Mouse (Mus musculus) common myeloid progenitor, adult 5-6 weeks (primary cell): ENCODE results near the gene Ormdl3. TPM values are rescaled to one million over a fixed set of nuclear protein-coding genes. Genes with fewer than 3 reads are reported as not detected.

ENCODE experiments used
- ATAC-seq: replicated peaks from 2 replicates; pipeline ENCODE4 v1.8.0; 2016; ENCODE audit warnings: low read depth, mild to moderate bottlenecking, moderate TSS enrichment, inconsistent platforms; ENCODE audit not compliant: poor library complexity, severe bottlenecking
- total RNA-seq: library from RNA; stranded (forward); fragments of 200-1000, 187-1606 nt; gene quantifications from 2 replicates; pipeline ENCODE4 v1.2.3, GENCODE M21; 2017

The Ormdl3 gene
- total RNA-seq, 1 experiment from 2014 or later: 19.2 TPM

- no peak for ATAC-seq
Observed at GRCm38 (mm10) chr11:98590548-98591445, 3.6 kb upstream of the Ormdl3 start.

GRCm38 (mm10) chr11:98589306-98589705 lies 2.1 kb upstream of the Ormdl3 start:
- ATAC-seq: no peak

DNA sequence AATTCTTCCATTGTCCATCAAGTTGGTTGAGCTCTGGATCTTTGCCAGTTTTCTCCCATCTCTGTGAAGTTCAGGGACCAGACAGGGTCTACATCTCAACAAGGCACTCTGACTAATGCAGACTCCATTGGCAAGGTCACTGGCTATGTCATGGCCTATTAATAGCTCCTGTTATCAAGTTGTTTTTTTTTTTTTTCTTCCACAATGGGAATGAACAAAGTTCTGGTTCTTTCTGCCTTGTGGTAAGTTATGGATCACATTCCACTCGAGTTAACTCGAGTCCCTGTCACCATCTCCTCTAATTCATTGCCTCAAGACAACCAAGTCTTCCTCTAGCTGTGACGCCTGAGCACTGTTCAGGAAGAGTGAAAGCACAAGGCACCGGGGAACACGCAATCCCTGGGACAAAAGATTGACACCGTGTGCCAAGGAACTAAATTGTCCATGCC lies 1.7 kb upstream of the Ormdl3 start:
- ATAC-seq: no peak

GRCm38 (mm10) chr11:98587684-98588546 lies 747 bp upstream of the Ormdl3 start:
- peak; percentile 65 for ATAC-seq

DNA sequence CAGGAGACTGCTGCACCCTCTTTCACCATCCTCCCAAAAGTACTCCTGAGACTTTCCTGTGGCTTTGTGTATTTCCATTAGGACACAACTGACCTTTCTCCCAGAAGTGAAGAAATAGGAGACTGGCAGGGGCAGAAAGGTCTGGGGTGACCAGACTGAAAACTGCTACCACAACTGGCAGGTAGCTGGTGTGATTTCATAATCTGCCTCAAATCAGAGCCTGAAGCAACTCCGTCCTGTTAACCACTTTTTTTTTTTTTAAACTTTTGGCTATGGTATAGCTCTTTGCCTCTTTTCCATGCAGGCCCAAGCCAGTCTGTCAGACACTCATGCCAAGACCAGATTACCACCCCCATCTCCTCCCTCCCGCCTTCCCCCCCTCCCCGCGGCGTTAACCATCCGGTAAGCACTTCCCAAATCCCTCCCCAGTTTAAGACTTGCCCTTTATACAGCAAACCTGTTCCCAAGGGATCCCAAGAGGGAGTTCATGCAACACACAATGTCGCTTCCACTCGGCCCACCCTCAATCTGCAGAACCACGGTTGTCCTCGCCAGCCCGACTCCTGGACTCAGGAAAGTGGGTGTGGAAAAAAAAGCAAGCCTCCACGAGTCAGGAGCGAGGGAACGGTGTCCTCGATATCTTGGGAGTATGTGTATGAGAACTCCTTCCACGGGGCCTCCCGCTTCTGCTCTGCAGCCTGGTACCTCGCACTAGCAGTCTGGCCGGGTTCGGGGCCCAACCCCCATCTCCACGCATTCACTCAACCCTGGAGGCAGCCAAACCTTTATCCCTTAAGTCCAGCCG lies 879 bp downstream of the Ormdl3 start:
- no peak for ATAC-seq

DNA sequence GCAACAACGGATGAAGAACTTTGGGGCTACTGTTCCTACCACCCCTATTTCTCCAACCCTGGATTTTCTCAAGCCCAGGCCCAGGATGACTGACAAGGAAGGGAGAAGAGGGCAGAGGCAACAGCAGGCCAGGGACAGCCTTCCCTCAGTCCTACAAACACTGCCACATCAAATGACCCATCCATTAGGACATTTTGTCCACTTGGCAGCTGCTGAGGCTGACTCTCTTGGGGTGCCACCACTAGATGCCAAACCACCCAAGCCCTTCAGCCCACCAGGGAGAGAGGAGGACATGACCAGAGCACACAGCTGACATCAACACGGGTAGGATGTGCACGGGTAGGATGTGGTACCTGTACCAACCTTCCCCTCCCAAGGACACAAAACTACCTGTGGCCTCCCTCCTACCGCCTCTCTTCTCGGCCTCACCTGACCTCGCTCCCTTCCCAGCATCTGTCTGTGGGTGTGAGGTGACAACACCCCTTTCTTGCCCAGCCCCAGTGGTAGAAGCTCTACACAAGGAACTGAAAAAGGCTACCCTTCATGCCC lies 2.5 kb downstream of the Ormdl3 start:
- no peak for ATAC-seq

DNA sequence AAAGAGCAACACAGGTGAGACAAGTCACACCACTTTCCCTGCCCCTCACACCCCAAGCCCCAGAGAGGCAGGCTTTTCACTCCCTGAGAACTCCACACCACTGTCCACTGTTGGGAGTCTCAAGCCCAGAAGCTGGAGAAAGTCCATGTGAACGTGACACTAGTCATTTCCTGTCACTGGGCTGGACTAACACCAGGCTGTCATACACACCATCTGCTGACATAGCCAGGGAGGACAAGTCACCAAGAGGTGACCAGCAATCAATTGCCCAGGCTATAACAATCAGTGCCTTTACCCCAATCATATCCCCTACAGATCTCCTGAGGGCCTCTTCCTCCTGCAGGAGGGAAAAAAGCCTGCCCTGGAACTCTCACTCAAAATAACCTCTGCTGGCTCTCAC lies 3.0 kb downstream of the Ormdl3 start:
- ATAC-seq: no peak

DNA sequence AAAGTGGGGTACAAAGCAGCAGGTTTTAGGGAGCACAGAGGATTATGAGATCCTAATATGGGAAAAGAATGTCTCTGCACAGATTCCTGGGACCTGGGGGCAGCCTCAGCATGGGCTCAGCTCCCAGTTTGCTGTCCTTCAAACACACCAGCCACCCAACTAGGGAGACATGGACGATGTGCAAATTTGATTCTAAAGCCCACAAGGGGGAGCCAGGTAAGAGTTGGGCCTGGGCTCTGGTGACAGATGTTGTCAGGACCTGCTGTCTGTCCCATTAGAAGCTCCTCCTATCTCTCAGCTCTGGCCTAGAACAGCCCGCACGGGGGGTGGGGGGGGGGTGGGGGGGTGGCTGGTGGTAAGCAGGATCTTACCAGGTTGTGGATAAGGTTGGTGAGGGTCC lies 3.6 kb downstream of the Ormdl3 start:
- no peak for ATAC-seq

DNA sequence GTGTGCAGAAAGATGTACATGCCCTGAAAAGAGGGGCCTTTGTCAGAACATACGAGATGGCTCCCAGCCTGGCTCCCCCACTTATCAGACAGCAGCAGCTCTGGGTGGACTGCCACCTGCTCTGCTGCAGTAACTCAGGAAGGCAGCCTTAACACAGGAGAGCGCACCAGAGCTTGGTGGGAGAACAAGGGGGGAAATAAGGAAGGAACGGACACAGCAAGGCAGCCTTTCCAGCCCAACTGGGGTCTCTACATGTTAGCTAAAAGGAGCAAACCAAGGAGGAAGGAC lies 4.0 kb downstream of the Ormdl3 start:
- ATAC-seq: no peak

DNA sequence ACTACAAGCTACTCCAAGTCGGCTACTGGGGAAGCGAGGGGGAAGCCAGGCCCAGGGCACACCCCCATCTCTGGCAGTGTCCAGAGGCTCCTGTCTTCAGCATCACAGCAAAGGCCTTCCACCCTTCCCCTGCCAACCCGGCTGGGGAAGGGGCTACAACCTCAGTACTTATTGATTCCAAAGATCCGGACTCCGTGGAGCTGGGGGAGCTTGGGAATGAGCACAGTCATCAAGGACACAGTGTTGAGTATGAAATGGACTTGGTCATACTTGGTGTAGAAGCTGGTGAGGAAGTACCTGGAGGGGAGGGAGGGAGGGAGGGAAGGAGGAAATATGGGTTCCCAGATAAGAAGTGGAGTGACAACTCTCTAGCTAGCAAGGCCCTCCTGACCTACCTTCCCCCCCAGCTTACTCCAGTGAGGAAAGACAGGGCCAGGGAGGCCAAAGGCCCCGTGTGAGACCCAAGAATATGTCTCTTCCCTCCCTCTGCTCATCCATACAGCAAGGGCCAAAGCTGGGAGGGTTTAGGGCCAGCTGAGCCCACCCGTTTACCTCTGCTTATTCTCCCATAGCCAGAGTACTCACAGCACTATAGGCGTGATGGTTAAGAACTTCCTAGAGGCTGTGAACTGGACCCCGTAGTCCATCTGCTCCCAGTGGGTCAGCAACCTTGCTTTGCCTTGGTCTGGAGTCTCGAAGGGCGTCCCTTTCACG lies 4.5 kb downstream of the Ormdl3 start:
- ATAC-seq: peak; percentile 19

GRCm38 (mm10) chr11:98582030-98582388 lies 5.2 kb downstream of the Ormdl3 start:
- peak; percentile 16 for ATAC-seq

GRCm38 (mm10) chr11:98581286-98582029 lies 5.7 kb downstream of the Ormdl3 start:
- peak; percentile 51 for ATAC-seq

DNA sequence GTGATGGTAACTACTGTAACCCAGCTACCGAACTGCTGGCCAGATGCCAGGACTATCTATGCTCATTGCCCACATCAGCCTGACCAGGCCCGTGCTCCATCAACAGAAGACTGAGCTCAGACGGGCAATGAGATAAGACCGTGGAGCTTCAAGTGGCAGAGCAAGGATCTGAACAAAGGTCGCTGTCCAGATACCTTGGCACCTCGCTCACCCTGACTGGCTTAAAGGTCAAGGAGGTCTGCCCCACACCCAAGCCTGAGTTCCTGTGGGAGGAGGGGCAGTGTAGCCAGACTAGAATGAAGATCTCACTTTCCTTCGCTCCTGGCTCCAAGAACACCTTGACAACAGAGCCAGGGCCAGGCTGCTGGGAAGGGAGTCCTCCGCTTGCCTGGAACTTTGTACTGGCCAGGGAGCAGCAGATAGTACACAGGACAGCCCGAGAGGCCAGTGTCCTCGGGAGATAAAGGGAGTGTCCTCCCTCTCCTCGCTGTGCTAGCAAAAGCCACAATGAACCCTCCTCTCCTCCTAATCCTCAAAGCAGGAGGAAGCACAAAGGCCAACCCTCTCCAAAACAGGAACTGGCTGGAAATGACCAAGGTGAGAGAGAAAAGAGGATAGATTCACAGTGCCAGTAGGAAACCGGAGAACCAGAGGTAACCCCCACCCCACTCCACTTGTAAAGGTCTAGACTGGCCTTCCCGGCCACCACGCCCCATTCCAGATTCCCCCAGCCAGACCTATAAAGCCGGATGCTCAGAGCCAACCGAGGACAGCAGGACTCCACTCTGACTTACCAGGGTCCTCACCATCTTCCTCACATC lies 6.7 kb downstream of the Ormdl3 start:
- ATAC-seq: peak; percentile 22

DNA sequence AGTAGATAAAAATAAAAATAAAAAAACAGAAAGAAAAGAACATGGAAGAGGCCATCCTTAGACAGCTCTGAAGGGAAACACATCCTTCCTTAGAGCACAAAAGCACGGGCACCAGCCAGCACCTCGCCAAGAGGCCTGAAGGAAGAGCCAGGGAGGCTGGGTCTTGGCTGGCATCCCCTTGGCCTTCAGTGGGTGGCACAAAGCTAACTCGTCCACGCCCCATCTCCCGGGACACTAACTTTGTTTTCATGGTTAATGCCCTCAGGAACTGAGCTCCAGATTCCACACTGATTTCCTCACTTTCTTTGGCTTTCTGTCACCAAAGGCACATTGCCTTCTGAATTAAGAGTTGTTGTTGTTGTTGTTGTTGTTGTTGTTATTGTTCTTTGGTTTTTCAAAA lies 9.4 kb downstream of the Ormdl3 start:
- no peak for ATAC-seq

DNA sequence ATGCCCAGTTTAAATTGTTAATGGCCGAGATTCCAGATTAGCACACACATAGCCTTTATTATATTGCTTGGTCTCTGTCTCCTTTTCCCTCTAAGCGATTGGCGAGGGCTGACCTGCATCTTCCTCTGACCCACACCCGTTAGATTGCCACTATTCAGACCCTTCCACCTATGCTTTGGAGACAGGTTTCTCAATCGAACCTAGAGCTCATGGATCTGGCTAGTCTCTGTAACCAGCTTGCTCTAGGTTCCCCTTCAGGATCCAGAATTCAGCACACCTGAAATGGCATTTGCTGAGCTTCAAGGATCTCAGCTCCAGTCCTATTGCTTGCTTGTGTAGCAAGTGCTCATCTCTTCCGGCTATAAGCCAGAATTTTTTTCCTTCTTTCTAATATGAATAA lies 17.7 kb downstream of the Ormdl3 start:
- no peak for ATAC-seq

- no peak for ATAC-seq
Observed at GRCm38 (mm10) chr11:98568326-98568725, 18.8 kb downstream of the Ormdl3 start.

GRCm38 (mm10) chr11:98563921-98564414 lies 23.2 kb downstream of the Ormdl3 start:
- no peak for ATAC-seq

GRCm38 (mm10) chr11:98563025-98563424 lies 24.1 kb downstream of the Ormdl3 start:
- ATAC-seq: no peak
